In the genomic region with DNA sequence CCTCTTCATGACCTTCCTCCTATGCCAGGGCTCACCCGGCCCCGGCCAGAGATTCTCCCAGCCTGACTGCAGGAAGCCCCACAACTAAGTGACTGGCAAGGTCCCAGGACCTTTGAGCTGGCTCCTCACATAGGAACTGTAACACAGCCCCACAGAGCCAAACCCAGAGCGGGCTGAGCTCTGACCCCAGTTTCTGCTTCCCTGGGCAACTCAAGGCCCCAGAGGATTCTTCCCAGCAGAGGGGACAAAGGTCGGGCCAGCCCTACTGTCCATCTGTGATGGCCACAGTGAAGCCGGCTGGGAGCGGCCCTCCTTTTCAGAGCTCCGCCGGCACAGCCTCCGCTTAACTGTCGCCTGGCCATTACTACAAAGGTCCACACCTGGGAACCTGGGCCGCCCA, we compare ENCODE assay signal across 12 mouse cellular contexts. TPM values are rescaled to one million over a fixed set of nuclear protein-coding genes. Genes with fewer than 3 reads are reported as not detected.
A peak's percentile ranks its signal among the peaks of the same experiment; 100 is the strongest.
DNase-seq lines count a peak whose midpoint lies in the region; ATAC-seq and TF ChIP-seq lines count a peak whose summit lies in the region.
"Had no signal": no experiment of that assay in that cellular context is flagged by ENCODE, and none has a peak within 500 bp of the region (broad histone marks: within the 10 kb centered on the region; RNA-seq: fewer than 3 reads in every experiment).

No protein-coding gene starts in this region.

- H3K4me2 ChIP-seq in kidney, embryonic 15.5 days = no peak overlapping the region
- H3K4me2 ChIP-seq: embryonic facial prominence, embryonic 12.5 days; heart, embryonic 11.5 days had no signal

- no peaks in the 10 kb centered on the region for H3K27me3 ChIP-seq in kidney, embryonic 15.5 days
- H3K27me3 ChIP-seq: embryonic facial prominence, embryonic 12.5 days had no signal

- H3K9ac ChIP-seq in kidney, embryonic 15.5 days = no peak overlapping the region
- H3K9ac ChIP-seq: embryonic facial prominence, embryonic 12.5 days had no signal

- H3K36me3 ChIP-seq in kidney, embryonic 15.5 days = no peaks in the 10 kb centered on the region
- H3K36me3 ChIP-seq: embryonic facial prominence, embryonic 12.5 days had no signal

- peak; percentile 78 for ATAC-seq in kidney, embryonic 15.5 days (replicated peaks; ENCODE audit: low FRiP score)

- TF ChIP-seq CTCF in bone marrow, adult 2 months (IDR thresholded peaks at IDR 0.05; ENCODE audit: control insufficient read depth, insufficient read depth, low read length) = no peak

- peak overlapping the region; percentile 62 for H3K27ac ChIP-seq in bone marrow, adult 2 months (ENCODE audit: control insufficient read depth, insufficient read depth, low read depth, low read length, poor library complexity)
- H3K27ac ChIP-seq in kidney, embryonic 15.5 days = peak overlapping the region; percentile 68
- H3K27ac ChIP-seq: embryonic facial prominence, embryonic 12.5 days had no signal

- no peak for TF ChIP-seq POLR2A in bone marrow, adult 2 months (IDR thresholded peaks at IDR 0.05; ENCODE audit: borderline replicate concordance, control insufficient read depth, low read depth, low read length)

- peaks cover 12% of the 10 kb centered on the region for H3K4me1 ChIP-seq in bone marrow, adult 2 months (ENCODE audit: control insufficient read depth, insufficient read depth, low read length)
- peaks cover 50% of the 10 kb centered on the region for H3K4me1 ChIP-seq in kidney, embryonic 15.5 days

- 67% methylated on average over 11 of the region's 11 CpGs for WGBS in bone marrow, adult 2 months
- WGBS in kidney, embryonic 15.5 days = 25% methylated on average over 11 of the region's 11 CpGs

- no peak overlapping the region for H3K4me3 ChIP-seq in bone marrow, adult 2 months (replicated peaks; ENCODE audit: control insufficient read depth, low read depth, low read length)
- no peak overlapping the region for H3K4me3 ChIP-seq in kidney, embryonic 15.5 days (replicated peaks)
- H3K4me3 ChIP-seq: embryonic facial prominence, embryonic 12.5 days; myocyte had no signal

- peak; percentile 36 for DNase-seq in embryo, embryonic 10 days (ENCODE audit: low spot score)
- DNase-seq in embryo, embryonic 9.5 days (ENCODE audit: extremely low spot score) = no peak
- DNase-seq in lung, postnatal 10 days = peak; percentile 54
- no peak for DNase-seq in urinary bladder, postnatal 10 days (ENCODE audit: low spot score)
- DNase-seq in thymus, postnatal 0 days (ENCODE audit: low spot score) = no peak
- no peak for DNase-seq in Muller cell, postnatal 12 days (ENCODE audit: inconsistent ontology term)
- DNase-seq: B cell, adult 2 months had no signal

- H3K9me3 ChIP-seq in kidney, embryonic 15.5 days (replicated peaks) = no peaks in the 10 kb centered on the region
- H3K9me3 ChIP-seq: embryonic facial prominence, embryonic 12.5 days had no signal

RNA-seq across cellular contexts. Expression of a gene that starts 13.6 kb away (rescaled TPM):
- polyA plus RNA-seq in bone marrow, adult 2 months (2011; ENCODE audit: insufficient read depth, insufficient read length, low replicate concordance, missing spikeins) = 9.9 and 15.8 TPM in 2 replicates
- polyA plus RNA-seq in kidney, embryonic 15.5 days (2015; fragmentation: Nextera tagmentation; extraction: Ambion mirVana) = 18.9 and 20.8 TPM in 2 replicates
- 18.6 and 19.9 TPM in 2 replicates for polyA plus RNA-seq in thymus, postnatal 0 days (2015; fragmentation: Nextera tagmentation; extraction: Ambion mirVana)

RNA-seq across cellular contexts. Expression of a gene that starts 52.3 kb away (rescaled TPM):
- not detected in 2 replicates for polyA plus RNA-seq in bone marrow, adult 2 months (2011; ENCODE audit: insufficient read depth, insufficient read length, low replicate concordance, missing spikeins)
- 24.5 and 25.4 TPM in 2 replicates for polyA plus RNA-seq in kidney, embryonic 15.5 days (2015; fragmentation: Nextera tagmentation; extraction: Ambion mirVana)
- 15.3 and 16.1 TPM in 2 replicates for polyA plus RNA-seq in thymus, postnatal 0 days (2015; fragmentation: Nextera tagmentation; extraction: Ambion mirVana)

RNA-seq across cellular contexts. Expression of a gene that starts 52.4 kb away (rescaled TPM):
- polyA plus RNA-seq in bone marrow, adult 2 months (2011; ENCODE audit: insufficient read depth, insufficient read length, low replicate concordance, missing spikeins) = 3.5 and 7.1 TPM in 2 replicates
- polyA plus RNA-seq in kidney, embryonic 15.5 days (2015; fragmentation: Nextera tagmentation; extraction: Ambion mirVana) = 10.0 and 10.8 TPM in 2 replicates
- 18.6 and 20.5 TPM in 2 replicates for polyA plus RNA-seq in thymus, postnatal 0 days (2015; fragmentation: Nextera tagmentation; extraction: Ambion mirVana)

Comparison
In these comparisons a context has a peak if more than half of its experiments do, and no peak if none do; other contexts are left out.
1. DNase-seq: peak in embryo, embryonic 10 days (single experiment) and lung, postnatal 10 days (single experiment); none in embryo, embryonic 9.5 days (single experiment), urinary bladder, postnatal 10 days (single experiment), thymus, postnatal 0 days (single experiment) and Muller cell, postnatal 12 days (single experiment).